Mouse (Mus musculus): ENCODE measurements around the gene BC035947.

The BC035947 gene

GRCm38 (mm10) chr1:78511621-78512160, at the start of gene BC035947:
TSS of gene BC035947 (minus strand) at chr1:78512158.
- in situ Hi-C loops (cut with MboI, MseI) = no loop called here

DNA sequence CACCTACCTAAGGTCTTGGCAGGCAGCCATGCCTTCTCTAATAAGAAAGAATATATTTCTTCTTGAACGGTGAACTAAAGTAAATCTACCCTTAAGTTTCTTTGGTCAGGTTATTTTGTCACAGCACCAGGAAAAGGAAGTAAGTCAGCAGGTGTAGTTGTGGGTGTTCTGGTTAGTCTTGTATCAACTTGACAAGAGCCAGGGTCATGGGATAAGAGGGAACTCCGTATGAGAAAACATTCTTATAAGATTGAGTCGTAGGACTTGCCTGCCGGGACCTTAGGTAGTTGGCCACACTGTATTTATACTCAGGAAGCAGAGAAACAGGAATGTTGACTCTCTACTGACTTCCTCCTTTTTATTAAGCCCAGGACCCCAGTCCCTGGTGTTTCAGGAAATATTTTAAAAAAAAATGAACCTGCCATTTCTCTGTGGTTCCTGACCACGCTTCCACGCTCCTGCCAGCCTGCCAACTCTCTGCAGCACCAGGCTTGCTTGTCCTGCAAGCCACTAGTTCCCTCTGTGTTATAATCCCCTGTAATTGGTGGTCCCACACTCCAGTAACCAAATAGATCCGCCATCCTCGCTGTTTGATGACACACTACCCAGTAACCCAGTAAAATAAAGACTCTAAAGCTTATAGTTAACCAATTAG, 42.2 kb upstream of the BC035947 start:
- in situ Hi-C loops (cut with MboI, MseI) = no loop called here

- in situ Hi-C loops (cut with MboI, MseI) = loop anchor here (10.0 to 25.0 kb wide), 3 partner anchors 1126 to 1763 kb away; partner anchors contain the start of gene Ap1s3
These were observed 37.0 kb upstream of the BC035947 start for GRCm38 (mm10) chr1:78548961-78549360.

DNA sequence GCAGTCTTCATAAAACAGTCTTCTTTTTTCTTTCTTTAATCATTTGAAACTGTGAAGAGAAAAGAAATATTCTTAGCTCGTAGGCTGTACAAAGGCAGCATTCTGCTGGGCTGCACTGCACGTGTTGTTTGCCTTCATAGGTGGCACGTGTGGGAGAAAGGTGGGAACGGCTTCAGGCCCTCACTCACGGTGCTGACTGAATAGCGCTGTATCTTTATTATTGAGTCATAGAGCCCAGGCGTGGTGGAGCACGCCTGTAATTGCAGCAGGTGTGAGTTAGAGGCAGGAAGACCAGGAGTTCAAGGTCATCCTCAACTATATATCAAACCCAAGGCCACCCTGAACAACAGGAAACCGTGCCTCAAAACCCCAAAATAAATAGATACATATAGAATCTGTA, 34.3 kb upstream of the BC035947 start:
- in situ Hi-C loops (cut with MboI, MseI) = loop anchor here (10.0 to 25.0 kb wide), 3 partner anchors 1129 to 1766 kb away; partner anchors contain the start of gene Ap1s3

- in situ Hi-C loops (cut with MboI, MseI) = loop anchor here (5.0 to 25.0 kb wide), 4 partner anchors 119 to 1769 kb away; partner anchors contain the start of gene Ap1s3
These were observed 31.7 kb upstream of the BC035947 start for GRCm38 (mm10) chr1:78543631-78544030.

GRCm38 (mm10) chr1:78539166-78539565, 27.2 kb upstream of the BC035947 start:
- in situ Hi-C loops (cut with MboI, MseI) = loop anchor here (5.0 to 25.0 kb wide), 2 partner anchors 1223 to 1773 kb away; no protein-coding TSS in a partner anchor

DNA sequence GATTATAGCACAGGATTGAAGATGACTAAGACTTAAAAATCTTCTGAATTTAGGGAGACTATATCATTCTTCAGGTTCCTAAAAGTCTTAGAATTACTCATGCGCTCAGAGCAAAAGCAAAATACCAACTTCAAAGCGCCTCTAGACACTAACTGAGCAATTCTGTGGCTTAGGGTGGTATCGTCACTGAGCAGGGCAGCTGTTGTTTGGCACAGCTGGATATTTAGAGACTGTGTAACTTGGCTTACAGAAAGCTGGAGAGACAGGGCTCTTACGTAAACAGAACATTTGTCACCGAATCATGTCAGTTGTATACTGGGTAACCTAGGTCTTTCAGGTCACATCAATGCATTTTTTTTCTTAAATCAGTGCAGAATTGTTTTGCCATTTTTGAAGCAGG, 26.4 kb upstream of the BC035947 start:
- in situ Hi-C loops (cut with MboI, MseI) = loop anchor here (5.0 to 25.0 kb wide), 2 partner anchors 1224 to 1774 kb away; no protein-coding TSS in a partner anchor

GRCm38 (mm10) chr1:78537494-78538010, 25.6 kb upstream of the BC035947 start:
- in situ Hi-C loops (cut with MboI, MseI) = loop anchor here (5.0 to 25.0 kb wide), 2 partner anchors 1225 to 1775 kb away; no protein-coding TSS in a partner anchor

DNA sequence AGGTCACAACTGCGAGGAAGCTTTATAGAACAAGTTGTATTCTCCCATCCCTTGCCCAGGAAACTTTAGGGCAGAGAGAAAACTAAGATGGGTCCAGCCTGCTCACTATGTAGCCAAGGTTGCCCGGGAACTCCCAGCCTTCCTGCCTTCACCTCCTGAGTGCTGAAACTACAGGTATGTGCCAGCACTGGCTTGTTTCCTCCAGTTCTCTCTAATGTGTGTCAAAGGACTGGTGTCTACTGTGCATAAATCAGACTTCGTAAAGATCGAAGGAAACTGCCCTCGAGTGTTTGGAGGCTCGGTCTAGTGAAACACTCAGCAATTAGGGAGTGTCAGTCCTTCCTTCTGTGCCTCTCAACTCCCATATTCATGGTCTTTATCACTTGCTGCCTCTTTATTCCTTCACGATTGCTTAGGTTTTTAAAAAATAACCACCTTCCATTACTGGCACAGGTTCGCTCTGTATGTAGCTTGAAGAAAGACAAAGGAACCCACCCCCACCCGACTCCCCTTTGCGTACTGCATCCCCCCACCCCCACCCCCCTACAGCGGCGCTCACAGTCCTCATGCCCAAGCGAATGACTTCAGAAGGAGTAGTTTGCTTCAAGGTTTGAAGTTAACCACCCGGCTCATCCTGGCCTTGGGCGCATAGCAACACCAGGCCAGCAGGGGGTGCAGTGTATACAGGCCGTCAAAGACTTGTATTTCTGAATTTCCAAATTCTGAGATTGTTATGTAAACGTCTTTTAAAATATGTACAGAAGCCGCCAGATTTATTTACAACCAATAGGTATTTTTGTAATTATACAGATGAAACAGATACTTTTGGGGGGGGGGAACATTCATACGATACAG, 24.6 kb upstream of the BC035947 start:
- in situ Hi-C loops (cut with MboI, MseI) = loop anchor here (5.0 to 25.0 kb wide), 2 partner anchors 1226 to 1776 kb away; no protein-coding TSS in a partner anchor

DNA sequence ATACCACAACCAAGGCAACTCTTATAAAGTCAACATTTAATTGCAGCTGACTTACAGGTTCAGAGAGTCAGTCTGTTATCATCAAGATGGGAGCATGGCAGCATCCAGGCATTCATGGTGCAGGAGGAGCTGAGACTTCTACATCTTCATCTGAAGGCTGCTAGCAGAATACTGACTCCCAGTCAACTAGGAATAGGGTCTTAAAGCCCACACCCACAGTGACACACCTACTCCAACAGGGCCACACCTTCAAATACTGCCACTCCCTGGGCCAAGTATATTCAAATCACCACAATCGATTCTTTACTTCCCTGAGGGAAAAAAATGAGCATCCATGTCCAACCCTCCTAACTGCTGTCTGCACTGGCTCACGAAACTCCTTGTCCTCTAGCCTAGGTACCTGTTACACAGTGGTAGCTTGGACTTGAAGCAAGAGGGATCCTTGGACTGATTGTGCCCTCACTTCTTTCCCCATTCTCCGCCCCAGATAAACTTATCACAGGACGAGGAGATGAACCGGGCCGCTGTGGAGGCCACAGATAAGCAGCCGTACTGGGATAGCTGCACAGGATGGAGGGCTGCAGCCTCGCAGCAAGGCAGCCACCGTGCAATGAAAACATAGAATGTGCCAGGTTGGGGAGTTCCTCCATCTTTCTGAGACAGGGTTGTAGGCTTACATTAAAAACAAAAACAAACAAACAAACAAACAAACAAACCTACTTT, 22.6 kb upstream of the BC035947 start:
- in situ Hi-C loops (cut with MboI, MseI) = loop anchor here (5.0 to 25.0 kb wide), 2 partner anchors 1228 to 1778 kb away; no protein-coding TSS in a partner anchor

DNA sequence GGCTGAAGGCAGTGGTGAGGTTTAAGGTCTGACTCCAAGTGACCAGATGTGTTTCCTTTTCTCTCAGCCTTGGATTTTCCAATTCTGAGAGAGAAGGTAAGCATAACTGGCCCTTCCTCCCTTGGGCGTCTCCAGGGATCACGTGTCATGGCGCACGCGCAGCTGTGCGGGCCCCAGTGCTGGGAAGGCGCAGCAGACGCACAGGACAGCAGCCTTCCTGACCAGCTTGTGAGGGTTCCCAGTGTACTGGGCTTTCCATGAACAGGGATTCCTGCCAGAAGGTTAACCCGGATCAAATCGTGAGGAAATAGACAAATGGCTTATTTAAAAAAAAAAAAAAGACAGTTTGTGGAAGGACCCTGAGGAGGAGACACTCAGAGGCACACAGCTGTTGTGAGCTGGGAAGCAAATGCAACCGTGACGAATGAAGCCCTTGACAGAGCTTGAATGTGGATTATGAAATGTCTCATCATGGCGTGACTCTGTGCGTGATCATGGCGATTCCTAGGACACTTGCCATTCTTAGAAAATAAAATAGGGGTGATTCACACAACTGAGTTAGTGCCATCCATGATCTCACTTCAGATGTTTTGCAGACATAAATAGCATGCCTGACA, 20.3 kb upstream of the BC035947 start:
- in situ Hi-C loops (cut with MboI, MseI) = loop anchor here (25.0 kb wide), 1 partner anchor 1780 kb away; no protein-coding TSS in a partner anchor

- in situ Hi-C loops (cut with MboI, MseI) = loop anchor here (25.0 kb wide), 1 partner anchor 1782 kb away; no protein-coding TSS in a partner anchor
These were observed 18.7 kb upstream of the BC035947 start for GRCm38 (mm10) chr1:78530500-78531215.

DNA sequence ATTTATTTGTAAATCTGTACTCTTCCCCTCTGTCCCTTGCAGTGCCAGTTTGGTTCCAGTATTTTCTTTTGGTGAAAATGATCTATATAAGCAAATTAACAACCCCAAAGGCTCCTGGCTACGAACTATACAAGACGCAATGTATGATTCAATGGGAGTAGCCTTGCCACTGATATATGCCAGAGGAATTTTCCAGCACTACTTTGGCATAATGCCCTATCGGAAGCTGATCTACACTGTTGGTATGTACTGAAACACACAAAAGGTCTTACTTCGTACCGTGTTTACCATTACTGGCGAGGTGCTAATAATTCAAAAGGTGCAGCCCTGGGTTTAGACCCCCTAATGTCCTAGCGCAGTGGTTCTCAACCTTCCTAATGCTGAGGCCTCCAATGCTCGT, 17.1 kb upstream of the BC035947 start:
- in situ Hi-C loops (cut with MboI, MseI) = loop anchor here (25.0 kb wide), 1 partner anchor 1783 kb away; no protein-coding TSS in a partner anchor

DNA sequence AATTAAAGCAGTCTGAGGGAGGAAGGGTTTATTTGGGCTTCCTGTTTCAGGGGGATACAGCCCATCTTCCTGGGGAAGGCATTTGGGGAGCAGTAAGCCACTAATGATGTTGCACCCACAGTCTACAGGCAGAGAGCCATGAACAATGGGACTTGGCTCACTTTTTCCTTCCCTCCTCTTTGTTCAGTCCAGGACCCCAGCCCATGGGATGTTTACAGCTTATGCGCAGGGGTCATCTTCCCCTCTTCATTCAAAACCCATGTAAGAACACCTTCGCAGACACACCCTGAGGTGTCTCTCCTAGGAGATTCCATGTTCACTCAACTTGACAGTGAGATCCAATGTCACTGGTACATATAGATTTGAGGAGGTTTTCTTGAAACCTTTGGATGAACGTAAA, 16.4 kb upstream of the BC035947 start:
- in situ Hi-C loops (cut with MboI, MseI) = loop anchor here (25.0 kb wide), 1 partner anchor 1784 kb away; no protein-coding TSS in a partner anchor

GRCm38 (mm10) chr1:78525189-78525886, 13.4 kb upstream of the BC035947 start:
- in situ Hi-C loops (cut with MboI, MseI) = loop anchor here (25.0 kb wide), 1 partner anchor 1787 kb away; no protein-coding TSS in a partner anchor

DNA sequence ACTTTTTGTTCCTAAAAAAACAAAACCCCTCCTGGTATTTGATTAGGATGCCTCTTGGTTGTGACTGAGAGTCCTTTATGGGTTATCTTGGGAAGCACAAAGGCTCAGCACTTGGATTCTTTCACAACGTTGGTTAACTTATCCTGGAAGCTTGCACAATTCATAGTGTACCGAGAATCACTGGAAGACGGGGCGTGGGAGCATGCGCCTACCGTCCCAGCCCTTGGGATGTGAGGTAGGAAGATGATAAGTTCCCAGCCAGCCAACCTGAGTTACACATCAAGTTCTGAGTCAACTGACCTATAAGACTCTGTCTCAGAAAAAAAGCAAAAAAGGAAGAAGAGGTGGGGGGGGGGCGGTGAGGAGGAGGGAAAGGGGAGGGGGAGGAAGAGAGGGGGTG, 6.9 kb upstream of the BC035947 start:
- in situ Hi-C loops (cut with MboI, MseI) = no loop called here

DNA sequence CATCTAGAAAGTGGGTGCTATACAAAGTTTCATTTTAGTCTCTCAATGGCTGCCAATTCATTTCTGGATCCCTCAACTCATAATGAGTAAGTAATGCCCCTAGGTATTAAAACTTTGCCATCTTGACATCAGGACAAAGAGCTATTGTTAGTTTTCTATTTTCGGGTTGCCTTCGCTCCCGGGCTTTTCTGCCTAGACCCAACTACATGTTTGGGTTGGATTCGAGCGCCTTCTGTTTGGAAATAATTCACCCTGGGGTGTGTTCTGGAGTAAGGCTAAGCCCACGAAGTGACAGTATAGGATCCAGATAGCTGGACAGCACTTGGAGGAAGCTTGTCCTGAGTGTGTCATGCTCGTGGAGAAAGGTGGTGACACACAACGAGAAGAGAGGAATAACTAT, 798 bp upstream of the BC035947 start:
- in situ Hi-C loops (cut with MboI, MseI) = no loop called here

- in situ Hi-C loops (cut with MboI, MseI) = no loop called here
These were observed 1.1 kb downstream of the BC035947 start, which contains the start of gene Mogat1 for GRCm38 (mm10) chr1:78510862-78511261. TSS of gene Mogat1 (plus strand) at chr1:78510991.

- in situ Hi-C loops (cut with MboI, MseI) = no loop called here
These were observed 4.8 kb downstream of the BC035947 start for GRCm38 (mm10) chr1:78507137-78507536.

Data from T-helper 2 cell (primary cell).